In genomic region chr1:181016045-181016444, GRCm38 (mm10) we compare ENCODE assay signal across 9 mouse cellular contexts. TPM values are rescaled to one million over a fixed set of nuclear protein-coding genes. Genes with fewer than 3 reads are reported as not detected.
DNase-seq lines count a peak whose midpoint lies in the region; ATAC-seq lines count a peak whose summit lies in the region.
"Had no signal": no experiment of that assay in that cellular context is flagged by ENCODE, and none has a peak within 500 bp of the region (broad histone marks: within the 10 kb centered on the region; RNA-seq: fewer than 3 reads in every experiment).

No protein-coding gene starts in this region.

- no peaks in the 10 kb centered on the region for H3K36me3 ChIP-seq in liver, embryonic 16.5 days (ENCODE audit: control insufficient read depth, insufficient read depth)
- H3K36me3 ChIP-seq in liver, embryonic 11.5 days (ENCODE audit: control insufficient read depth, insufficient read depth, low read length), result no peaks in the 10 kb centered on the region
- H3K36me3 ChIP-seq in embryonic facial prominence, embryonic 15.5 days, result no peaks in the 10 kb centered on the region
- no peaks in the 10 kb centered on the region for H3K36me3 ChIP-seq in neural tube, embryonic 14.5 days (ENCODE audit: control insufficient read depth, insufficient read depth, low read length)

- no peak for DNase-seq in liver, embryonic 11.5 days (ENCODE audit: low spot score)
- peak; percentile 50 for DNase-seq in kidney, postnatal 14 days
- DNase-seq in left cerebral cortex, adult 8-10 months (ENCODE audit: low spot score in 2 of 2), result no peak
- DNase-seq in adipocyte (ENCODE audit: low spot score), result no peak
- DNase-seq in yolk sac, embryonic 10.5 days (ENCODE audit: low spot score), result no peak

- H3K4me3 ChIP-seq in liver, embryonic 16.5 days (ENCODE audit: low read depth, low read length), result no peak overlapping the region
- H3K4me3 ChIP-seq in liver, embryonic 11.5 days (ENCODE audit: low read depth, low read length), result no peak overlapping the region
- no peak overlapping the region for H3K4me3 ChIP-seq in embryonic facial prominence, embryonic 15.5 days (replicated peaks)
- no peak overlapping the region for H3K4me3 ChIP-seq in neural tube, embryonic 14.5 days (ENCODE audit: low read depth, low read length)

- H3K27me3 ChIP-seq in liver, embryonic 16.5 days (ENCODE audit: control insufficient read depth, insufficient read depth, low read depth, low read length), result peaks cover 28% of the 10 kb centered on the region
- H3K27me3 ChIP-seq in liver, embryonic 11.5 days (replicated peaks; ENCODE audit: control insufficient read depth, insufficient read depth, low read length), result peaks cover 18% of the 10 kb centered on the region
- H3K27me3 ChIP-seq in embryonic facial prominence, embryonic 15.5 days, result no peaks in the 10 kb centered on the region; the same call in 1 of the 2 replicates
- no peaks in the 10 kb centered on the region for H3K27me3 ChIP-seq in neural tube, embryonic 14.5 days (ENCODE audit: control insufficient read depth, insufficient read depth, low read length)

- no peak overlapping the region; the same call in 1 of the 2 replicates for H3K4me2 ChIP-seq in liver, embryonic 16.5 days (ENCODE audit: low read depth, low read length)
- H3K4me2 ChIP-seq in liver, embryonic 11.5 days, result no peak overlapping the region; the same call in 1 of the 2 replicates
- H3K4me2 ChIP-seq in embryonic facial prominence, embryonic 15.5 days (replicated peaks), result peak overlapping the region; percentile 95; the same call in 1 of the 2 replicates
- peak overlapping the region; percentile 74 for H3K4me2 ChIP-seq in neural tube, embryonic 14.5 days (ENCODE audit: low read depth, low read length)

- no peak overlapping the region for H3K9ac ChIP-seq in liver, embryonic 16.5 days (ENCODE audit: low read depth, low read length)
- no peak overlapping the region for H3K9ac ChIP-seq in liver, embryonic 11.5 days (ENCODE audit: low read depth, low read length)
- H3K9ac ChIP-seq in embryonic facial prominence, embryonic 15.5 days, result no peak overlapping the region
- no peak overlapping the region for H3K9ac ChIP-seq in neural tube, embryonic 14.5 days (replicated peaks; ENCODE audit: low read depth, low read length)

- peak overlapping the region; percentile 24; the same call in 1 of the 2 replicates for H3K27ac ChIP-seq in liver, embryonic 16.5 days (ENCODE audit: low read length)
- no peak overlapping the region for H3K27ac ChIP-seq in liver, embryonic 11.5 days (ENCODE audit: low read depth, low read length)
- peak overlapping the region; percentile 66 for H3K27ac ChIP-seq in embryonic facial prominence, embryonic 15.5 days (replicated peaks)
- no peak overlapping the region for H3K27ac ChIP-seq in neural tube, embryonic 14.5 days (ENCODE audit: low read depth, low read length)

- 56% methylated on average over 4 of the region's 4 CpGs for WGBS in liver, embryonic 16.5 days (ENCODE audit: insufficient replicate concordance)
- WGBS in liver, embryonic 11.5 days, result 68% methylated on average over 4 of the region's 4 CpGs
- WGBS in embryonic facial prominence, embryonic 15.5 days, result 63% methylated on average over 4 of the region's 4 CpGs
- WGBS in neural tube, embryonic 14.5 days, result 84% methylated on average over 4 of the region's 4 CpGs

- no peak for ATAC-seq in liver, embryonic 16.5 days (ENCODE audit: low read depth)
- no peak for ATAC-seq in liver, embryonic 11.5 days (replicated peaks; ENCODE audit: low FRiP score)
- ATAC-seq in embryonic facial prominence, embryonic 15.5 days (ENCODE audit: insufficient number of reproducible peaks, low FRiP score, low TSS enrichment, low read depth), result no peak
- ATAC-seq in neural tube, embryonic 14.5 days (ENCODE audit: low read depth), result no peak

- H3K9me3 ChIP-seq in liver, embryonic 16.5 days (replicated peaks; ENCODE audit: control insufficient read depth, low read length), result no peaks in the 10 kb centered on the region
- no peaks in the 10 kb centered on the region for H3K9me3 ChIP-seq in liver, embryonic 11.5 days (ENCODE audit: control insufficient read depth, low read length)
- no peaks in the 10 kb centered on the region for H3K9me3 ChIP-seq in embryonic facial prominence, embryonic 15.5 days (replicated peaks)
- H3K9me3 ChIP-seq in neural tube, embryonic 14.5 days (ENCODE audit: control insufficient read depth, low read length), result no peaks in the 10 kb centered on the region

- peaks cover 13% of the 10 kb centered on the region for H3K4me1 ChIP-seq in liver, embryonic 16.5 days (ENCODE audit: control insufficient read depth, low read depth, low read length)
- H3K4me1 ChIP-seq in liver, embryonic 11.5 days (replicated peaks; ENCODE audit: control insufficient read depth, insufficient read depth, low read length), result peaks cover 11% of the 10 kb centered on the region
- peaks cover 24% of the 10 kb centered on the region for H3K4me1 ChIP-seq in embryonic facial prominence, embryonic 15.5 days
- H3K4me1 ChIP-seq in neural tube, embryonic 14.5 days (ENCODE audit: control insufficient read depth, insufficient read depth, low read length), result 0 out of 2 replicates have a peak, but pooled peaks cover 13% of the 10 kb centered on the region

RNA-seq across cellular contexts. Expression of gene Ephx1, which starts 4.7 kb away (rescaled TPM):
- 10.1 and 11.3 TPM in 2 replicates for polyA plus RNA-seq in liver, embryonic 16.5 days (2015; fragmentation: Nextera tagmentation; extraction: Ambion mirVana)
- polyA plus RNA-seq in liver, embryonic 11.5 days (2014; fragmentation: Nextera tagmentation; extraction: Ambion mirVana), result 1.6 and 1.7 TPM in 2 replicates
- 16.3 and 17.7 TPM in 2 replicates for polyA plus RNA-seq in embryonic facial prominence, embryonic 15.5 days (2015; fragmentation: Nextera tagmentation; extraction: Ambion mirVana)
- polyA plus RNA-seq in neural tube, embryonic 14.5 days (2014; fragmentation: Nextera tagmentation; extraction: Ambion mirVana), result 5.3 and 5.4 TPM in 2 replicates
- 10 to 100 TPM; 36.8 to 45.6 (median 41.1) TPM for total RNA-seq in left cerebral cortex, adult 8-10 months (2022)

RNA-seq across cellular contexts. Expression of gene 9130409I23Rik, which starts 35.0 kb away (rescaled TPM):
- polyA plus RNA-seq in liver, embryonic 16.5 days (2015; fragmentation: Nextera tagmentation; extraction: Ambion mirVana), result 0.15 TPM in 2 replicates
- polyA plus RNA-seq in liver, embryonic 11.5 days (2014; fragmentation: Nextera tagmentation; extraction: Ambion mirVana), result not detected in 2 replicates
- polyA plus RNA-seq in embryonic facial prominence, embryonic 15.5 days (2015; fragmentation: Nextera tagmentation; extraction: Ambion mirVana), result not detected in 2 replicates
- polyA plus RNA-seq in neural tube, embryonic 14.5 days (2014; fragmentation: Nextera tagmentation; extraction: Ambion mirVana), result not detected in 2 replicates
- total RNA-seq in left cerebral cortex, adult 8-10 months (2022), result not detected
- total RNA-seq: heart, postnatal 36 days had no signal

Comparison
In these comparisons a context has a peak if more than half of its experiments do, and no peak if none do; other contexts are left out.
1. H3K27ac ChIP-seq: peak in liver, embryonic 16.5 days (single experiment) and embryonic facial prominence, embryonic 15.5 days (single experiment); none in liver, embryonic 11.5 days (single experiment) and neural tube, embryonic 14.5 days (single experiment).
2. H3K4me2 ChIP-seq: peak in embryonic facial prominence, embryonic 15.5 days (single experiment) and neural tube, embryonic 14.5 days (single experiment); none in liver, embryonic 16.5 days (single experiment) and liver, embryonic 11.5 days (single experiment).